Mouse (Mus musculus) monocyte, adult 2 months (primary cell): ENCODE measurements around the gene Rhox3c.
"Not testable (repeated sequence)": the region's sequence is repeated elsewhere in the genome, so short reads cannot be mapped to it uniquely, and the experiment has no call there.

Experiments
- DNase-seq, 2 experiments: peaks; one replicate each; pipeline ENCODE4 v3.0.0; 2022; ENCODE audit warnings: low spot score in 2 of 2, low read depth in 1 of 2

The Rhox3c gene

GRCm38 (mm10) chrX:37458285-37458684 is at the start of gene Rhox3c:
TSS of gene Rhox3c (plus strand) at chrX:37458585.
- not testable (repeated sequence) for DNase-seq

- DNase-seq: not testable (repeated sequence)
Measured at GRCm38 (mm10) chrX:37411767-37412166, 46.6 kb upstream of the Rhox3c start, which contains the start of gene Rhox2b. TSS of gene Rhox2b (plus strand) at chrX:37412067.

GRCm38 (mm10) chrX:37432194-37432593 is 26.2 kb upstream of the Rhox3c start, which contains the start of gene Rhox4b:
TSS of gene Rhox4b (plus strand) at chrX:37432494.
- DNase-seq: not testable (repeated sequence)

GRCm38 (mm10) chrX:37453380-37453779 is 5.0 kb upstream of the Rhox3c start, which contains the start of gene Rhox2c:
TSS of gene Rhox2c (plus strand) at chrX:37453680.
- DNase-seq: not testable (repeated sequence)

GRCm38 (mm10) chrX:37480037-37480436 is 21.7 kb downstream of the Rhox3c start, which contains the start of gene Rhox4c:
TSS of gene Rhox4c (plus strand) at chrX:37480337.
- not testable (repeated sequence) for DNase-seq

GRCm38 (mm10) chrX:37514059-37514458 is 55.7 kb downstream of the Rhox3c start, which contains the start of gene Rhox4d:
TSS of gene Rhox4d (plus strand) at chrX:37514359.
- not testable (repeated sequence) for DNase-seq
